Mouse (Mus musculus) adrenal gland, adult 8-10 months (tissue): ENCODE data around the gene Igf2bp3. TPM values are rescaled to one million over a fixed set of nuclear protein-coding genes. Genes with fewer than 3 reads are reported as not detected.

Source experiments
- DNase-seq: peaks from one replicate; pipeline ENCODE4 v3.0.0; 2022
- total RNA-seq, 4 experiments: library from RNA; stranded (reverse); gene quantifications; 2 replicates each; pipeline ENCODE4 v1.2.4; 2022

The Igf2bp3 gene
- total RNA-seq, 4 experiments from 2014 or later: 0.05 to 0.12 TPM; not detected in 2

DNA sequence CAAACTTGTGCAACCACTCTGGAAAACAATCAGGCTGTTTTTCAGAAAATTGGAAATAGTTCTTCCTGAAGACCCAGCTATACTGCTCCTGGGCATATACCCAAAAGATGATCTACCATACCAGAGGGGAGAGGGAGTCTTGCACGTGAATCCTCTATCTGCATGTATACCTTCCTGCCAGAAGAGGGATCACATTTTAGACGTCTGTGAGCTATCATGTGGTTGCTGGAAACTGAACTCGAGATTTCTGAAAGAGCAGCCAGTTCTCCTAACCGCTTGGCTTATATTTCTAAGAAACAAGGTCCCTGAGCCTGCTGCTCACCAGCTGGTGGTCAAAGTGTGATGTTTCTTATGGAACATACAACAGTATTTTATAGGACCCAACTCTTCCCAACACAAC lies 146.4 kb downstream of the Igf2bp3 start:
- DNase-seq: no peak

DNA sequence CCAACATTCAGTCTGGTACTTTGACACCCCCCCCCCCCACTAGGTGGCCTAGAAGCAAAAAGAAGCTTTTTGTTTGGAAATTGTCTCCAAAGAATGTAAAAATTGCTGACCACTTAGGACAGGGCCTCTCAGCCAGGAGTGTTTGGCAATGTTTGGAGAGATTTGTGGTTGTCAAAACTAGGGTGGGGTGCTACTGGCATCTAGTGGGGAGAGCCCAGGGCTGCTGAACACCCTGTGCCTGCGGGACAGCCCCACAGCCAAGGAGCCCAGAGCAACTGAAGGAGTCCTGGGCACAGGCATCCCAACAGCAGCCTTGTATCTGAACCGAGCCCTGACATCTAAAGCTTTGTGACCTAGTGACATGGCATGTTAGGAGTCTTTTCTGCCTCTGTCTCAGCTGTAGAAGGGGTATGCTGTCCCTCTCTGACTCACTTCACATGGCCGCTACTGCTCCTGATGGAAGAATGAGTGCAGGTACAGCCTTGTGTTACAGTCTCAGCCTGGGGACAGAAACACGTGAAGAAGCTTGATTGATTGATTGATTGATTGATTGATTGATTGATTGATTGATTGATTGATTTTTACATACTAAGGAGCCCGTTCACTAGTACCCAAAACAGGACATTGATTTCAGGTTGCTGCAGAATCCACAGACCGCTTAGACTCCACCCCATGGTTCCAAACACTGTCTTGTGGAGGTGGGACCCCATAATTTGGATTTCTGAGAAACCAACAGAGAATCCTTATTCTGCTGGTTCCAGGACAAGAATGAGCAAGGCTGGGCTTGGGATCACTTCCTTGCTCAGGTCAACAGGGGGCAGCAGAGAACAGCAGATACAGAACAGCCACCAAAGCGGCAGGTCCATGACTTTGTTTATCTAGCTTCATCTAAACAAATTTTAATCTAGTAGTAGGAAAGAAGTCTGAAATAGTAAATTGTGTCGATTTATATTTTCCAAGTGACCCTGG lies 157.4 kb downstream of the Igf2bp3 start:
- peak; percentile 46 for DNase-seq

DNA sequence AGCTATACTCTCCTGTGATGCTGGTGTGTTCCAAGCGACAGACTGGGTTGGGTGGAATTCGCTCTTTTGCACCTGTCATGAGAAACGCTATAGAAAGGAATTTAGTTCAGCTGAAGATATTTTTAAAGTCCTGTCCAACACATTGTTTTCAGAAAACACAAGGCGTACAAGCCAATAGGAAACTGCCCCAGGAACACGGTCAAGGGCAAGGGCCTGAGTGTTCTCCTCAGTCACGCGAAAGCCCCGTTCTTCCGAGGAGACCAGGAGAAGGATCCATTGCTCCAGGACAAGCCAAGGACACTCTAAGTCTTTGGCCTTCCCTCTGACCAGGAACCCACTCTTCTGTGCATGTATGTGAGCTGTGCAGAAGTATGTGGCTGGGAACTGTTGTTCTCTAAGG lies 158.7 kb downstream of the Igf2bp3 start:
- DNase-seq: no peak

DNA sequence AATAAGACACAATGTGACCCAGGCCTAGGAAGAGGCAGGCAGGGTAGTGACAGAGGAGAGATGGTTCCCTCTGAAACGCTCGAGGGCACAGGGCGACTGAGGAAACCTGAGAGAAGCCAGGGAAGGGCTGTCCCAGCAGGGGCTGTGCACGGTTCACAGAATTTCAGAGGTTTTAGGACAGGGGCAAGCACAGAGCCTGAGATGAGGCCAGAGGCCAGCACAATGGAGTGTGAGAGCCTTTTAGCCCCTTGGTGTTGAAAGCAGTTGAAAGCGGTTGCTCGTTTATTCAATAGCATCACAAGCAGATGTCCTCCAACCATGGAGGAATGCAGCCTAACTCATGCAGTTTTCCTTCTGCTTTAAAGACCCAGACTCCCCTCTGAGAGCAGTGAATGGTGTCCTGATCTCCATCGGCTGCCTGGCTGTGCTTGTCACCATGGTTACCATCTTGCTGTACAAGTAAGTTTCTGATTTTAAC lies 159.5 kb downstream of the Igf2bp3 start:
- no peak for DNase-seq

DNA sequence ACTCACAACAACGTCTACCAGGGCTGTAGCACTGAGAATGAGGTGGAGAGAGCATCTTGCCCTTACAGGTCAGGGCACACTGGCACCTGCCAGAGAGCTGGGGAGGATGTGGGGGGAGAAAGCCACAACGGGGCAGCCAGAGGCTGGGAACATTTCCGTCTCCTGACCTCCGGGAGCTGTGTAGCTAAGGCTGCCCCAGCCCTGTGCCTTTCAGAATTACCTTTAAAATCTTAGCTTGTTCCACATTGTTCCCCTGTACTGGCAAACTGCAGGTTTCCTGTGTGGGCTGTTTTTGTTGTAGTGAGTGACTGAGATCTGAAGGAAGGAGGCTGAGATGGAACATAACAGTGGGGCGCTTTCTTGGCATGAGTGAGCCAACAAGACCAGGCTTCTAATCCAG lies 162.6 kb downstream of the Igf2bp3 start:
- no peak for DNase-seq

DNA sequence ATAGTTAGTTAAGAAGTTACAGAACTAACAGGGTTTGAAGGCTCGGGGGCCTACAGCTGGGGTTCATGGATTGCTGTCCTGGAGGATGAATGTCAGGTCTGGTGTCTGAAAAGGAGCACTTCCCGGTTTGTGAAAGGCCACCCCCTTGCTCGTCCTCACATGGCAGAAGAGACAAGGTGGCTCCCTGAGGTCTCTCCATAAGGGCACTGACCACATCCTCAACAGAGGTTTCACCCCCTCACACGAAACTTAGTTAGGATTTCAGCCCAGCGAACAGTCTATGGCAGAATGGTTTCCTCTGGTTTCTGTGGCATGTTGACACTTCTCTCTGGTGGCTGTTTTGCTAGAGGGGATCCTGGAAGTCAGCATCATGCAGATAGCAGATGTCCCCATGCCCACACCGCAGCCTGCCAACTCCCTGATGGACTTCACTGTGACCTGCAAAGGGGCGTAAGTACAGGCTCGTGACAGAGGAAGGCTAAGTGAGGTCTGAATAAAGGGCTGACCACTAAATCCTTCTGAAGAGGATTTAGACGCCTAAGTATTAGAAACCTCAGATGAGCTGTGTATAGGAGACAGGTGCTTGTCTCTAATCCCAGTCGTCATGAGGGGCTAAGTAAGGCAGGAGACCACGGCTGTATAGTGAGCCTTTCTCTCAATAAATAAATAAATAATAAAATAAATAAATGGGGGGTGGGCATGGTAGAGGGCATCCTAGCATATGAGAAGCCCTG lies 163.9 kb downstream of the Igf2bp3 start:
- DNase-seq: no peak

DNA sequence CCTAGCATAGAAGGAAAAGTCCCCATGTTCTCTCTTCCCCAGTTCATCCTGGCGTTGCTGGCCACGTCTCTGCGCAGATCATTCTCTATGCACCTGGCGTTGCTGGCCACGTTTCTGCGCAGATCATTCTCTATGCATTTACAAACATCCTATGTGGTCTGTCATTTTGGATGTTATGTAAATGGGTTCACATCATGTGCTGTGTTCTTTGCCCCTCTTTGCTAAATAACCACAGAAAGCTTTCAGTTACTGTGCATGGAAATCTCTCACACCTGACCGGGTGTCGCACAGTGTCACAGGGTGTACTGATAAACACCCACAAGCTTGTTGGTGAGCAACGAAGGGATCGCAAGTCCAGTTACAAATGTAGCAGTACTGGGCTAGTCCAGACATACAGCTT lies 166.4 kb downstream of the Igf2bp3 start:
- DNase-seq: no peak

DNA sequence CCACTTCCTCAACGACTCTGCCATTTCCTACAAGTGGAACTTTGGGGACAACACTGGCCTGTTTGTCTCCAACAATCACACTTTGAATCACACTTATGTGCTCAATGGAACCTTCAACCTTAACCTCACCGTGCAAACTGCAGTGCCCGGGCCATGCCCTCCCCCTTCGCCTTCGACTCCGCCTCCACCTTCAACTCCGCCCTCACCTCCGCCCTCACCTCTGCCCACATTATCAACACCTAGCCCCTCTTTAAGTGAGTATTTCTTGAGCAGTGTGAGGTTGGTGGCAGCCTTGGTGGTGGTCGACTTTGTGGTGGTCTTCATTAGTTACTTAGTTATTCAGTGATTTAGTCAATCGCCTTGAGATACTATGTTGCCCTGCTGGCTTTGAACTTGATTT lies 166.9 kb downstream of the Igf2bp3 start:
- no peak for DNase-seq

DNA sequence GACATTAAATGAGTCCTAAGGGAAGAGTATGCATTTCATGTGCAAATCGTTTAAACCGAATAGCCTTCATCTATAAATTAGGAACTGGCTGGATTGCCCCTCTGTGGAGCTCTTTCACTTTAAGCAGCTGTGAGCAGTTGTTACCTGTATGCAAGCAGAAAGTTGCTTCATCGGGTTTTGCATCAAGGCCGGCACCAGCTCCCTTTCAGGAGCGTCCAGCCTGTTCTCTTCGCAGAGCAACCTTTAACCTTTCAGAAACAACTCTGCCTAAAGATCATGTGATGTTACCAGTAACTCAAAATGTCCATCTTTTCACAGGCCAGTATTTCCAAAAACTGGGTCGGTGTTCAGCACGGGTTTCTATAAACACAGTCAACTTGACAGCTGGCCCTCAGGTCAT lies 167.8 kb downstream of the Igf2bp3 start:
- DNase-seq: no peak

DNA sequence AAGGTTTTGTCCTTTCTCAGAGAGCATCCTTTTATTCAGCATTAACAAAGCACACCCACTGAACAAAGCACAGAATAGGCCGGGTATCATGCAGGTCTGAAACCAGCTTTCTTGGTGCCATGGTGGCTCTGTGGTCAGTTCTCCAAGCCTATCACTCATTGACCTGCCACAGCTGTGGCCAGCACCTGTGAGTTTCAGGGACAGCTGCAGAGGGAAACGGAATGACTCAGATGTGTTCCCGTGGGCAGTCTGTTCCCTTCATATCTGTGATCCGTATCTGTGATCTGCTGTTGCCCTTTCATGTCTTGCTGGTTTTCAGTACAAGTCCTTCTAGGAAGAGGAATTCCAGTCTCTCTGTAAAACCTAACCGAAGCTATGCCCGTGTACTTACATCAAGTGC lies 168.3 kb downstream of the Igf2bp3 start:
- no peak for DNase-seq

DNA sequence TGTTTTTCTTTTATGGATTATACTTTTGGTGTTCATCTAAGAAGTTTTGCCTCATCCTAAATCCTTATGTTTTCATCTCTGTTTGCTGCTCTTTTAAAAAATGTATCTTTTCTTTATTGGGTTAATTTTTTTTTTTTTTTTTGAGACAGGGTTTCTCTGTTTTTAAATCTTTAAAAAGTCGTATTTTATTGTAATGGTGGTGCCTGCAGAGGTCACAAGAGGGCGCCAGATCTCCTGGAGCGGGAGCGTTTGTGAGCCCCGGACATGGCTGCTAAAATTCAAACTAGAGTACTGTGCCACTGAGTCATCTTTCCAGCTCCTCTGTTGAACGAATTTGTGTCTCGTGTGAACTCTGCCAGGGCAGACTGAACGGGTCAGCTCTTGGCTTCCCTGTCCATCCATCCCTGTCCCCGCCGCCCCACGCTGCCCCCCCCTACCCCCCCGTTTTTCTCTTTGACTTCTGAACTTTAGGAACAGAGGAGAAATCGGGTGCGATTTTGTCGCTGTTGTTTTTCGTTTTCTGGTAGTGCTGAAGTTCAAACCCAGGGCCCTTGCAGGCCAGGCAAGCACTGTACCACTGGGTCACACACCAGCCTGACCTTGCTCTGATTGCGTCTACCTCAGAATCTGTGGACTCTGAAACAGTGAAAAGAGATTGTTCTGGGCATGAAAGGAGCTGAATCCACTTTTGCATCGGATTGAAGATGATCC lies 175.1 kb downstream of the Igf2bp3 start:
- DNase-seq: peak; percentile 23

DNA sequence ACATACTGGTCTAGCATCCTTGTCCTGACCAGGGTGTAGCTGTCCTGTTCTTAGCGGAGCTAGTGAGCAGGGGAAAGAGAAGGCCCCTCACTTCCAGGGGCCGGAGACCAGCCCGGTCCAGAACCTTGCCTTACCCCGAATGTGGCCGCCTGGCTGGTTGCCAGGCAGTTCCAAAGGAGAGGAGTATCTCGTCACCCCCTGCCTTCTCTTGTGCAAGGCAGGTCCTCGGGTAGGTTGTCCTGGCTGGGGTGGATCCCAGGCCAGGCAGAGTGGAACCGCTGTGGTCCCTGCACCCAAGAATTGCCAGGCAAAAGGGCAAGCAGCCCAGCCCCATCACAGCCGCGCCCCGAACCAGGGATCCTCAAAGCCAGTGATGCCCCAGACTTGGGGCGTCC lies 177.5 kb downstream of the Igf2bp3 start:
- DNase-seq: no peak

DNA sequence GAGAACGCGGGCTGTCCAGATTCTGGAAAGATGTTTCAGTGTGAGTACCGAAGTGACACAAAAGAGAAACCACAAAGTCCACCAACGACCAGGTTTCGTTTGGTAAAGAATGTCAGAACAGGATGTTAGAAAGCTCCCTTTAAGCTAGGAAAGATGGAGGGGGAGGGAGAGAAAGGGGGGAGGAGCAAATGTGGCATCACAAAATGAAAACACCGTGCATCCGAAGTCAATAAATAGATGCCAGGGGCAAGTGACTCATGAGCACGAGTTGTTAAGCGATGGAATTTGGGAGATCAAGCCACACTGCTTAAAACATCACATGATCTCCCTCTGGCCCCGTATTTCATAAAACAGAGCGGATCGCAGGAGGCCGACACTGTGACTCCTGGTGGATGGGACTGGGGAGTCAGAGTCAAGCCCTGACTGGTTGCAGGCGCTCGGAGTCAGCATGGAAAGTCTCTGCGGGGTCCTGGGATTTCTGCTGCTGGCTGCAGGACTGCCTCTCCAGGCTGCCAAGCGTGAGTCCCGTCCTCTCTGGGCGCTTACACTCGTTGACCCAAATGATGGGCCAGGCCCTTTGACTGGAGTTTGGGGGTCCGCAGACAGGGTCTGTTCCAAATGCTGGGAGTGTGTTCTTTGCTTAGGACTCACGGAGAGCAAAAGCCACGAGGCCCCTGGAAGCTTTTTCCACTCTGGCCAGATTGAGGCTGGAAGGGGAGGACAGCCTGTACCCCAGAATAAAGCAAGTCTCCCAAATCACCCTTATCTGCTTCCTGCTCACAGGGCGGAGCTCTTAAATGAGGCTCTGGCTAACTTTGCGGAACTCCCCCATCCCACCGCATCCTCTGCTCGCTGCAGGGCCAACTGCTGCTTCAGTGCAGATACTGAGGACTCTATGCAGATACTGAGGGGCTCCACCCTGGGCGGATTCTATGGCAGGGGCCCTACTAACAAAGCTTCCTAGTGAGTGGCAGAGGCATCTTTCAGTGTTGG lies 178.2 kb downstream of the Igf2bp3 start, which contains the start of gene Gpnmb:
Gene Gpnmb, plus strand, starts transcription at position 272 of the 993 bp plus-strand sequence.
- no peak for DNase-seq

Other genes starting within 250 kb of the Igf2bp3 start
- gene Doxl2, start 240.0 kb downstream of the Igf2bp3 start, total RNA-seq: under 1 TPM in 1 of 4 experiments, not detected in 3; 0.24 TPM
- under 1 TPM in 2 of 4 experiments, not detected in 2; 0.14 to 0.32 TPM for gene Svs1, start 228.1 kb downstream of the Igf2bp3 start, total RNA-seq
- 10 to 100 TPM in 2 of 4 experiments, 1 to 10 TPM in 2; 2.0 to 60.7 (median 23.2) TPM for gene Gpnmb, start 178.4 kb downstream of the Igf2bp3 start, total RNA-seq
- gene Malsu1, start 141.2 kb downstream of the Igf2bp3 start, total RNA-seq: 10 to 100 TPM; 34.6 to 53.2 (median 41.2) TPM
- gene Tra2a, start 49.1 kb upstream of the Igf2bp3 start, total RNA-seq: 10 to 100 TPM; 55.9 to 86.1 (median 66.6) TPM
- 10 to 100 TPM; 15.8 to 21.2 (median 18.8) TPM for gene Ccdc126, start 104.3 kb upstream of the Igf2bp3 start, total RNA-seq
- gene Fam221a, start 152.8 kb upstream of the Igf2bp3 start, total RNA-seq: 1 to 10 TPM; 1.4 to 3.5 (median 2.4) TPM
- under 1 TPM; 0.18 to 0.54 (median 0.27) TPM for gene Stk31, start 180.6 kb upstream of the Igf2bp3 start, total RNA-seq